Mouse (Mus musculus) neural tube, embryonic 12.5 days (tissue): Measurements from ENCODE around the gene Vezf1. TPM values are rescaled to one million over a fixed set of nuclear protein-coding genes. Genes with fewer than 3 reads are reported as not detected.

ENCODE experiments used
- ATAC-seq: fragments of 200-750 bp; cut with Nextera tagmentation; 2 replicates; pipeline ENCODE4 v1.8.0; 2017; ENCODE audit warnings: low read depth, mild to moderate bottlenecking, moderate TSS enrichment, moderate library complexity; ENCODE audit not compliant: low FRiP score
- H3K27ac ChIP-seq: fragments of 300-500 bp; sonication (generic); 2 replicates; pipeline ENCODE4 v1.5.1; 2016
- H3K27me3 ChIP-seq: fragments of 300-500 bp; sonication (generic); replicated peaks from 2 replicates; pipeline ENCODE4 v1.6.1; 2016; ENCODE audit warnings: mild to moderate bottlenecking
- H3K36me3 ChIP-seq: fragments of 300-500 bp; sonication (generic); 2 replicates; pipeline ENCODE4 v1.6.1; 2016; ENCODE audit warnings: mild to moderate bottlenecking
- H3K4me1 ChIP-seq: fragments of 300-500 bp; sonication (generic); 2 replicates; pipeline ENCODE4 v1.6.1; 2016
- H3K4me2 ChIP-seq: fragments of 300-500 bp; sonication (generic); replicated peaks from 2 replicates; pipeline ENCODE4 v1.6.1; 2016; ENCODE audit warnings: mild to moderate bottlenecking
- H3K4me3 ChIP-seq: fragments of 300-500 bp; sonication (generic); 2 replicates; pipeline ENCODE4 v1.5.1; 2016
- H3K9ac ChIP-seq: fragments of 300-500 bp; sonication (generic); 2 replicates; pipeline ENCODE4 v1.6.1; 2016; ENCODE audit warnings: mild to moderate bottlenecking
- H3K9me3 ChIP-seq: fragments of 300-500 bp; sonication (generic); 2 replicates; pipeline ENCODE4 v1.6.1; 2016; ENCODE audit warnings: mild to moderate bottlenecking
- WGBS: fragments of 180-500 bp; shearing (Covaris S2); methylation state at CpG from one replicate; pipeline ENCODE4 v1.1.7; 2016; 5-methylcytosine and 5-hydroxymethylcytosine counted together
- polyA plus RNA-seq: library from polyadenylated mRNA; unstranded; fragments of >200 nt; fragmentation: Nextera tagmentation; extraction: Ambion mirVana; gene quantifications from 2 replicates; pipeline ENCODE4 v1.2.1, GENCODE M21; 2016

Vezf1 gene
- polyA plus RNA-seq, 1 experiment from 2014 or later = 84.7 TPM

DNA sequence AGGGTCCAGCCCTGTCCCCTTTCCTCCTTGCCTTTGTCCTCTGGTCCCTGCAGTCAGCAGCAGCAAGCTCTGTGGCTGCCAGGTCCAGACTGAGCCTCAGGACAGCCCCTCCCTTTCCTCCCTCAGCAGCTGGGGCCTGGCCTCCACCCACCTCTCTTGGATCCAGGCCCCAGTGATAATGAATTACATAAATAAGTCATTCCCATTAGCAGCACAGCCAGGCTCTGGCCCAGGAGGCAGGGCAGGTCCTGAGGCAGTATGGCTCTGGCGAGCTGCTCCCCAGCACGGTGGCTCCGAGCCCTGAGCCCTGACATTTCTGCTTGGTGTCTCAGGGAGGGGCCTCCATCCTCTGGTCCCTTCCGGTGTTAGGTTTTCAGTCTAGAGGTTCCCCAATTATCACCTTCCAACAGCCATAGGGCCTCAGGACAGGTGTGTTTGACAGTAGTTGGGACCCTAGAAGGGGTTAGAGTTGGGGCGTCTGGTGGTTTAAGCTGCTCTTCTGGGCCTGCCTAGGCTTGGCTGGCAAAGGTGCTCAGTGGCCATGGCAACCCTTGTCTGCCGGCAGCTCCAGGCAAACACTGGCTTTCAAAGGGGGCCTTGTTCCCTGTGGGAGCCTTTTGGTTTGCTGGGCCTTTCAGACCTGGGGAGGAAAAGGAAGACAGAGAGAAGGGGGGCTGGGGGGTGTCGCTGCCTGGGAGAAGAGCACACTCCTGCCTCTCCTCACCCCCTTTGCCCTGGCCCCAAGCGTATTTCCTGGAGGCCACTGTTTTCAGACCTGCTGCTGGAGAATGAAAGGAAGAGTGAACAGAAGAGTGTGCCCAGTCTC lies 51.0 kb downstream of the Vezf1 start:
- H3K4me2 ChIP-seq = peak overlapping the region; percentile 41
- peaks cover 93% of the 10 kb centered on the region for H3K4me1 ChIP-seq
- H3K27ac ChIP-seq = peak overlapping the region; percentile 92
- WGBS = 5% methylated on average over 8 of the region's 8 CpGs
- H3K9me3 ChIP-seq = no peaks in the 10 kb centered on the region
- H3K36me3 ChIP-seq = no peaks in the 10 kb centered on the region
- ATAC-seq = peak; percentile 90
- H3K4me3 ChIP-seq = no peak overlapping the region
- H3K9ac ChIP-seq = peak overlapping the region; percentile 27; the same call in 1 of the 2 replicates
- no peaks in the 10 kb centered on the region for H3K27me3 ChIP-seq

DNA sequence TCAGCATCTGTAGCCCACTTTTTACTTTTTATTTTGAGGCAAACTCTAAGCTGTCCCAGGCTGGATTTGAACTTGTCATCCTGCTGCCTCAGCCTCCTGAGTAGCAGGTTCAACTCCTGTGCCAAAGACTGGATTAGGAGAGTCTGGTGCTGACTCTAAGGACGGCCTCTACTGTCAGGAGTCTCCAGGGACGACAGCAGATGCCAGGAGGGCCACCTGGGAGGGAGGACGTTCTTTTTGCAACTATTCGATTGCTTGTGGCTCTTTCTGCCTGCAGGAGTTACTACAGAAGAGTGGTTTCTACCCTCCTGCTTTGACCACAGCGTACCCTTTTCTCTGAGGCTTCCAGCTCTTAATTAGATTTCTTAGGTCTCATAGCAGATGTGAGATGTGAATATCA lies 54.5 kb downstream of the Vezf1 start:
- Histone ChIP-seq H3K9me3 (no peaks in the 10 kb centered on the region), H3K4me2 (no peak overlapping the region), H3K4me1 (peaks cover 79% of the 10 kb centered on the region), H3K9ac (no peak overlapping the region), H3K27me3 (no peaks in the 10 kb centered on the region), H3K27ac (no peak overlapping the region; the same call in 1 of the 2 replicates), H3K4me3 (no peak overlapping the region), H3K36me3 (no peaks in the 10 kb centered on the region)
- 35% methylated on average over 5 of the region's 5 CpGs for WGBS
- no peak for ATAC-seq

DNA sequence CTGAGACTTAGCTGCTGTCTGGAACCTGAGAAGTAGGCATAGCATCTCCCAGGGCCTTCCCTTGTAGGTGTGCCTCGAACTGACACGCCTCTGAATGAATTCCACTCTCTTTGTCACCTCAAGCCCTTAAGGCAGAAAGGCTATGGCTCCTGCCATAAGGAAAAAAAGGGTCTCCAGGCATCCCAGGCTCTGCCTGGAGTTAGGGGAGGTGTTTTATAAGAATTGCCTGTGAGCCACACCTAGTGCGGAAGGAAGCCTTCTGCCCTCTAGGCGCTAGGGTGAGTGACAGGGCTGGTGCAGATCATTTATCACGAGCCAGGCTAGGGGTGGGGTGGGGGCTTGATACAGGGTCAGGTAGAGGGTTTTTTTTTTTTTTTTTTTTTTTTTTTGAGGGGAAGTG lies 54.9 kb downstream of the Vezf1 start:
- H3K9ac ChIP-seq = no peak overlapping the region
- no peak overlapping the region for H3K4me2 ChIP-seq
- no peak overlapping the region for H3K4me3 ChIP-seq
- no peak overlapping the region for H3K27ac ChIP-seq
- WGBS = 75% methylated on average over 5 of the region's 5 CpGs
- H3K27me3 ChIP-seq = no peaks in the 10 kb centered on the region
- ATAC-seq = no peak
- peaks cover 75% of the 10 kb centered on the region for H3K4me1 ChIP-seq
- no peaks in the 10 kb centered on the region for H3K36me3 ChIP-seq
- no peaks in the 10 kb centered on the region for H3K9me3 ChIP-seq

DNA sequence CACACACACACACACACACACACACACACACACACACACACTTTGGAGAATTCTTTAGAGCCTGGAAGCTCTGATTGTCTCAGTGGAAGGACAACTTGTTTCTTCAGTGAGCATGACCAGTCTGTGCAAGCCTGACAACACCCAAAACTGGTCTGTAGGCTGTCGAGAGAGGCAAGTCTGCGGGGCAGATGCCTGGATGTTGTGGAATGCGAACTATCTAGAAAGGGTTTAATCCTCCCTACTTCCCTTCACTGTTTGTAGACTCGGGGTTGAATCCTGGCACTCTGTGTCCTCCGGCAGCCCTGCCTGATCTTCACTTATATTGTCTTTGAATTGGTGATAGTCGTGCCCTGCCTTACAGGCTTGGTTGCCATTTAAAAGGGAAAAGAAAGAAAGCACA lies 55.7 kb downstream of the Vezf1 start:
- Histone ChIP-seq H3K4me2 (no peak overlapping the region), H3K36me3 (no peaks in the 10 kb centered on the region), H3K4me1 (peaks cover 71% of the 10 kb centered on the region), H3K4me3 (no peak overlapping the region), H3K27me3 (no peaks in the 10 kb centered on the region), H3K9me3 (no peaks in the 10 kb centered on the region), H3K9ac (no peak overlapping the region), H3K27ac (no peak overlapping the region)
- no peak for ATAC-seq
- whole genome bisulfite sequencing = 37% methylated on average over 6 of the region's 6 CpGs

- Histone ChIP-seq H3K27ac (no peak overlapping the region; the same call in 1 of the 2 replicates), H3K27me3 (no peaks in the 10 kb centered on the region), H3K4me1 (peaks cover 58% of the 10 kb centered on the region), H3K9me3 (no peaks in the 10 kb centered on the region), H3K36me3 (no peaks in the 10 kb centered on the region), H3K9ac (no peak overlapping the region), H3K4me3 (no peak overlapping the region), H3K4me2 (no peak overlapping the region)
- WGBS = 57% methylated on average over 7 of the region's 7 CpGs
- no peak; the same call in 1 of the 2 replicates for ATAC-seq
These were observed 57.4 kb downstream of the Vezf1 start for GRCm38 (mm10) chr11:88125483-88125882.

DNA sequence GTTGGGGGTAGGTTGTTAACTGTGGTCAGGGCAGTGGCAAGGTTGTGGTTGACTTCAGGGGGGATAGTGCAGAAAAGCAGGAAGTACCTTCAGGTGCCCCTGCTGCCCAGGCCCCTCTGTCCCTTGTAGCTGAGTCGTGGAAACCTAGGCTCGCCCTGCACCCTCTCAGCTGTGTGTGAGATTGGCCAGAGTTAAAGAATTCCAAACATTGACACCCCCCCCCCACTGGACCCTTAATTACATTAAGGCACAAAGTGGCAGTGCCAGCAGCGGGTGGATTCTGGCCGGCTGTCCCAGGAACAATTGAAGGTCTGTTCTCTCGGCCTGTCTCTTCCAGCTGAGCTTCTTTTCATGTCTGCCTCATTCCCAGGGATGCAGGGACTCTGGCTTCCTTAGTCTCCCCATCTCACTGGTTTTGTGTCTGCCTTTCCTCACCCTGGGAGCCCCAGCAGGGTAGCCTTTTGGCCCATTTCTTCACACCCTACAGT lies 58.3 kb downstream of the Vezf1 start:
- Histone ChIP-seq H3K36me3 (no peaks in the 10 kb centered on the region), H3K27ac (peak overlapping the region; percentile 69), H3K9me3 (no peaks in the 10 kb centered on the region), H3K4me3 (no peak overlapping the region), H3K4me1 (peaks cover 52% of the 10 kb centered on the region), H3K4me2 (no peak overlapping the region), H3K27me3 (no peaks in the 10 kb centered on the region), H3K9ac (no peak overlapping the region)
- 5% methylated on average over 5 of the region's 5 CpGs for WGBS
- ATAC-seq = peak; percentile 67

GRCm38 (mm10) chr11:88128461-88128860 lies 60.4 kb downstream of the Vezf1 start:
- Histone ChIP-seq H3K27ac (no peak overlapping the region), H3K4me2 (no peak overlapping the region), H3K36me3 (no peaks in the 10 kb centered on the region), H3K4me1 (peaks cover 32% of the 10 kb centered on the region), H3K4me3 (no peak overlapping the region), H3K9ac (no peak overlapping the region), H3K27me3 (no peaks in the 10 kb centered on the region), H3K9me3 (no peaks in the 10 kb centered on the region)
- no peak for ATAC-seq
- WGBS = 92% methylated on average over 9 of the region's 9 CpGs

GRCm38 (mm10) chr11:88129281-88129680 lies 61.2 kb downstream of the Vezf1 start:
- ATAC-seq = no peak
- H3K27ac ChIP-seq = no peak overlapping the region

GRCm38 (mm10) chr11:88129935-88130334 lies 61.9 kb downstream of the Vezf1 start:
- no peak overlapping the region for H3K27ac ChIP-seq
- H3K4me2 ChIP-seq = no peak overlapping the region
- no peak for ATAC-seq

More at GRCm38 (mm10) chr11:88129281-88129680, 61.2 kb downstream of the Vezf1 start:
- Histone ChIP-seq H3K9me3 (no peaks in the 10 kb centered on the region), H3K4me3 (no peak overlapping the region), H3K9ac (no peak overlapping the region), H3K27me3 (no peaks in the 10 kb centered on the region), H3K4me2 (no peak overlapping the region), H3K4me1 (peaks cover 24% of the 10 kb centered on the region), H3K36me3 (no peaks in the 10 kb centered on the region)
- 71% methylated on average over 3 of the region's 3 CpGs for WGBS

GRCm38 (mm10) chr11:88131847-88132246 lies 63.8 kb downstream of the Vezf1 start:
- 74% methylated on average over 8 of the region's 8 CpGs for WGBS
- H3K9me3 ChIP-seq = no peaks in the 10 kb centered on the region
- no peak overlapping the region for H3K27ac ChIP-seq
- H3K9ac ChIP-seq = no peak overlapping the region
- H3K4me1 ChIP-seq = peaks cover 13% of the 10 kb centered on the region
- no peaks in the 10 kb centered on the region for H3K36me3 ChIP-seq
- no peak for ATAC-seq
- no peaks in the 10 kb centered on the region for H3K27me3 ChIP-seq
- H3K4me3 ChIP-seq = no peak overlapping the region
- H3K4me2 ChIP-seq = no peak overlapping the region

More at GRCm38 (mm10) chr11:88129935-88130334, 61.9 kb downstream of the Vezf1 start:
- H3K36me3 ChIP-seq = no peaks in the 10 kb centered on the region
- WGBS = 96% methylated on average over 10 of the region's 10 CpGs
- no peaks in the 10 kb centered on the region for H3K27me3 ChIP-seq
- H3K4me3 ChIP-seq = no peak overlapping the region
- H3K9ac ChIP-seq = no peak overlapping the region
- no peaks in the 10 kb centered on the region for H3K9me3 ChIP-seq
- peaks cover 24% of the 10 kb centered on the region for H3K4me1 ChIP-seq
